Mouse (Mus musculus) heart, adult 2 months (tissue): ENCODE measurements at regions not wholly inside any gene's neighbourhood (a gene's known extent, or its start where the extent isn't known, plus 50 kb on each side); places are given as distances from the start of the nearest gene placed in this dataset.

Experiments
- DNase-seq, 2 experiments: peaks; one replicate each; pipeline ENCODE4 v3.0.0; 2021
- H3K27ac ChIP-seq: fragments of 200-600 bp; 2 replicates; pipeline ENCODE4 v1.8.1; 2022
- H3K27me3 ChIP-seq: fragments of 200-500 bp; 2 replicates; pipeline ENCODE4 v1.6.1; 2012; ENCODE audit warnings: mild to moderate bottlenecking, low read length, inconsistent platforms, mixed read lengths; ENCODE audit not compliant: control insufficient read depth, insufficient read depth
- H3K36me3 ChIP-seq: fragments of 200-500 bp; 2 replicates; pipeline ENCODE4 v1.6.1; 2012; ENCODE audit warnings: low read length, inconsistent platforms; ENCODE audit not compliant: control insufficient read depth, insufficient read depth
- H3K4me1 ChIP-seq: fragments of 200-500 bp; 2 replicates; pipeline ENCODE4 v1.6.1; 2011; ENCODE audit warnings: low read length; ENCODE audit not compliant: control insufficient read depth, insufficient read depth
- H3K4me3 ChIP-seq: fragments of 200-600 bp; 2 replicates; pipeline ENCODE4 v1.8.1; 2022
- H3K79me2 ChIP-seq: fragments of 200-500 bp; replicated peaks from 2 replicates; pipeline ENCODE4 v1.6.1; 2012; ENCODE audit warnings: mild to moderate bottlenecking, inconsistent platforms, low read length, moderate library complexity, mixed read lengths; ENCODE audit not compliant: control insufficient read depth, insufficient read depth
- H3K9ac ChIP-seq: fragments of 200-500 bp; 2 replicates; pipeline ENCODE4 v1.6.1; 2012; ENCODE audit warnings: low read depth, mild to moderate bottlenecking, control low read depth, inconsistent platforms, low read length, mixed read lengths
- CTCF ChIP-seq: fragments of 200-600 bp; IDR thresholded peaks from 2 replicates; pipeline ENCODE4 v1.8.1; 2022; ENCODE audit warnings: antibody characterized with exemption, mild to moderate bottlenecking, moderate library complexity
- EP300 ChIP-seq: fragments of 200-500 bp; IDR thresholded peaks from 2 replicates; pipeline ENCODE4 v1.6.1; 2011; ENCODE audit warnings: low read depth, low read length, control low read depth; ENCODE audit not compliant: insufficient read depth
- POLR2A ChIP-seq: fragments of 200-500 bp; IDR thresholded peaks from 2 replicates; pipeline ENCODE4 v1.6.1; 2011; ENCODE audit warnings: mild to moderate bottlenecking, low read depth, low read length, control low read depth; ENCODE audit not compliant: insufficient read depth
- WGBS: fragments of 180-500 bp; shearing (Covaris S2); methylation state at CpG from one replicate; pipeline ENCODE4 v1.1.7; 2018; 5-methylcytosine and 5-hydroxymethylcytosine counted together
- intact Hi-C: fragments of 180-260 bp; cut with DNase I; formaldehyde crosslinking; loops from one replicate; pipeline ENCODE4 v1.15.1; 2025

- intact Hi-C loops, result no loop called here
- Histone ChIP-seq H3K27ac (no peak overlapping the region), H3K9ac (no peak overlapping the region), H3K4me1 (no peaks in the 10 kb centered on the region), H3K27me3 (no peaks in the 10 kb centered on the region), H3K79me2 (no peaks in the 10 kb centered on the region), H3K36me3 (no peaks in the 10 kb centered on the region), H3K4me3 (no peak overlapping the region)
- no peak for DNase-seq
- TF ChIP-seq CTCF (no peak), POLR2A (no peak), EP300 (no peak)
- 77% methylated on average over 7 of the region's 7 CpGs for whole genome bisulfite sequencing
Observed at GRCm38 (mm10) chr10:21226210-21226609, 65.4 kb upstream of the Myb start.

DNA sequence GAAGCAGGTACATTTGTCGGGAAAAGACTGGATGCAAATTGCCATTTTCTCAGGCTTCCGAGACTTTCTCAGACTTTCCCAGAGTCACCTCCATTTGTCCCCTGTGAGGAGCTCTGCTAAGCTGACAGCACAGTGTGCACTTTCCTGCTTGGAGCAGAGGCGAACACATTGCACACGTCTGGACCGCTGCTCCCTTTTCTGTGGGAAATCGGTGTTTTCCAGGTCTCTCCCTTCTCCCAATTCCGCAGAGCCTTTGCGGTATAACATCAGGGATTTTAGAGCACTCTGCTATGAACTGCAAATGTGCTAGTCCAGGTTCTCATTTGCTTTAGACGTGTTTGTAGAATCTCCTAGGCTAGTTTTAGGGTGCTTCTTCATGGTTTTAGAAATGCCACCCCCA, 67.0 kb upstream of the Myb start:
- H3K9ac ChIP-seq, result no peak overlapping the region
- TF ChIP-seq POLR2A (no peak), CTCF (no peak), EP300 (no peak)
- no peaks in the 10 kb centered on the region for H3K79me2 ChIP-seq
- no peak overlapping the region for H3K27ac ChIP-seq
- WGBS, result 82% methylated on average over 9 of the region's 9 CpGs
- no peaks in the 10 kb centered on the region for H3K36me3 ChIP-seq
- DNase-seq, result no peak
- H3K4me1 ChIP-seq, result no peaks in the 10 kb centered on the region
- H3K4me3 ChIP-seq, result no peak overlapping the region
- no peaks in the 10 kb centered on the region for H3K27me3 ChIP-seq
- intact Hi-C loops, result no loop called here

DNA sequence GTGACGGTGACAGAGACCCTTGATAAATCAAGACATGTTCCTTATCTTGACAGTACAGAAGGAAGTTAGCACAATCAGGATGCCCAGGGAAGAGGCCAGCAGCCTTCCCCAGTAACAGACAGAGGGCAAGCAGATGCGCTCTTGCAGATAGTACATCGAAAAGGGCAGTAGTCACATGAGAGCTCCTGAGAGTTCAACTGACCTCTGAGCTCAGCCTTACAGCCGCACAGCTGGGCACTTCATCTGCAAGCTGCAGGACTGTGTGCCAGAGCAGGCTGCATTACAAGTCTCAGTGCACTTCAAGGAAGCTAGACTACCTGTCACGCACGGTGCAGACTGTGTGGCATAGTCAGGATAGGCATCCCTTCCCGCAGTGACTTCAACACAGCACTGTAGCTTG, 67.2 kb upstream of the Hbs1l start:
- DNase-seq, result no peak
- Histone ChIP-seq H3K4me1 (no peaks in the 10 kb centered on the region), H3K79me2 (no peaks in the 10 kb centered on the region), H3K27me3 (no peaks in the 10 kb centered on the region), H3K9ac (no peak overlapping the region), H3K27ac (no peak overlapping the region), H3K4me3 (no peak overlapping the region), H3K36me3 (no peaks in the 10 kb centered on the region)
- intact Hi-C loops, result no loop called here
- TF ChIP-seq CTCF (no peak), EP300 (no peak), POLR2A (no peak)
- WGBS, result 43% methylated on average over 7 of the region's 7 CpGs

GRCm38 (mm10) chr10:21235172-21235571, 60.6 kb upstream of the Hbs1l start:
- intact Hi-C loops, result no loop called here

DNA sequence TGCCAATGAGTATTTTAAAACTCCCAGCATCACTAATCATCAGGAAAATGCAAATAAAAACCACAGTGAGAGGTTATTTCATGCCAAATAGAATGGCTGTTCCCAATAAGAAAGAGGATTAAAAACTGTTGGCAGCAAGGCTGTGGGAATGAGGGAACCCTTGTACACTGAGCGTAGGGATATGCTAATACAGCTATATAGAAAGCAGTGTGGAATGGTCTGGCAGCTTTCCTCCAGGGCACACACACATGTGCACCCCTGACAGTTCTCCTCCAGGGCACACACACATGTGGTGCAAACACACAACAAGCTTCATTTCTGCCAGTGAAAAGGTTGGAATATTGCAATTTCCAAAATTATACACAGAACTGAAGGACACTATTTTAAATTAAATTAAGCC, 58.8 kb upstream of the Hbs1l start:
- 97% methylated on average over 1 of the region's 1 CpGs for WGBS
- no peak for DNase-seq
- TF ChIP-seq EP300 (no peak), POLR2A (no peak), CTCF (no peak)
- Histone ChIP-seq H3K79me2 (no peaks in the 10 kb centered on the region), H3K27me3 (no peaks in the 10 kb centered on the region), H3K4me3 (no peak overlapping the region), H3K4me1 (no peaks in the 10 kb centered on the region), H3K36me3 (no peaks in the 10 kb centered on the region), H3K9ac (no peak overlapping the region), H3K27ac (no peak overlapping the region)
- intact Hi-C loops, result no loop called here

More at GRCm38 (mm10) chr10:21235172-21235571, 60.6 kb upstream of the Hbs1l start:
- WGBS, result 20% methylated on average over 1 of the region's 1 CpGs
- Histone ChIP-seq H3K27ac (no peak overlapping the region), H3K36me3 (no peaks in the 10 kb centered on the region), H3K9ac (no peak overlapping the region), H3K4me1 (no peaks in the 10 kb centered on the region), H3K4me3 (no peak overlapping the region), H3K27me3 (no peaks in the 10 kb centered on the region), H3K79me2 (no peaks in the 10 kb centered on the region)
- peak in 1 of 2 experiments; percentile 8 for DNase-seq
- TF ChIP-seq CTCF (no peak), EP300 (no peak), POLR2A (no peak)

DNA sequence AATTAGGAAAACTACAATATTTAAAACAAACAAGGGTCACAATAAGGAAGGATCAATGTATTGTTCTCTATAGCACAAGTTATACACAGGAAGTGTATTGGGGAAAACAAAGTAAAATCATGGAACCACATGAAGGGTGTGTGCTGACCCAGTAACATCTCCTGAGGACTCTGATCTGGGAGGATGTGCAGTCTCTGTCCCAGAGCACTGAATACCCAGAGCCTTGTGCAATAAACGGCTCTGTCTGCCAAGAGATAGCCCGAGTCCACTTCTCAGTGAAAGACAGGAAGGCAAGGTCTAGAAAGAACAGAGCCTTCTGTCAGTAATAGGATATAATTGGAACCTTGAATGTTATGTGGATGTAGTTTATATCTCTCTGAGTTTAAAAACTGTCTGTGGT, 56.3 kb upstream of the Hbs1l start:
- intact Hi-C loops, result no loop called here
- TF ChIP-seq CTCF, result no peak
- no peak for TF ChIP-seq EP300
- no peak for TF ChIP-seq POLR2A

More for the DNA sequence above, 56.3 kb upstream of the Hbs1l start:
- H3K9ac ChIP-seq, result no peak overlapping the region
- H3K36me3 ChIP-seq, result no peaks in the 10 kb centered on the region
- no peaks in the 10 kb centered on the region for H3K4me1 ChIP-seq
- whole genome bisulfite sequencing, result 13% methylated on average over 2 of the region's 2 CpGs
- H3K27me3 ChIP-seq, result no peaks in the 10 kb centered on the region
- no peak overlapping the region for H3K4me3 ChIP-seq
- DNase-seq, result no peak
- H3K79me2 ChIP-seq, result no peaks in the 10 kb centered on the region
- H3K27ac ChIP-seq, result no peak overlapping the region
